Mouse (Mus musculus): Measurements from ENCODE around the gene Smim10l1.

Smim10l1 gene

DNA sequence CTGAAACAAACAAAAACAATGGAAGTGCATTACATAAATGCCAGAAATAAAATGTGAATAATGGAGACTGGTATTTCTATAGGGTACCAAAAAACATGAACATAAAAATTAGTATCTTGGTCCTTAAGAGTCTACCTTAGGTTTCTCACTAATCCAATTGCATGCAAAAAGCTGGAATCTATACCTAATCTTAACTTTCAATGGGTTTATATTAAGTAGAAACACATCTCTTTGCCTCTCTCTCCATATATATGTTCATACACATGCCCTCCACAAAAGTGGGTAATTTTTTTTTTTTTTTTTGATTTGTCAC is at the start of gene Smim10l1:
Gene Smim10l1, plus strand, starts transcription at position 301 of the 313 bp plus-strand sequence.
- DNase-seq (ENCODE audit: low spot score): no peak

DNA sequence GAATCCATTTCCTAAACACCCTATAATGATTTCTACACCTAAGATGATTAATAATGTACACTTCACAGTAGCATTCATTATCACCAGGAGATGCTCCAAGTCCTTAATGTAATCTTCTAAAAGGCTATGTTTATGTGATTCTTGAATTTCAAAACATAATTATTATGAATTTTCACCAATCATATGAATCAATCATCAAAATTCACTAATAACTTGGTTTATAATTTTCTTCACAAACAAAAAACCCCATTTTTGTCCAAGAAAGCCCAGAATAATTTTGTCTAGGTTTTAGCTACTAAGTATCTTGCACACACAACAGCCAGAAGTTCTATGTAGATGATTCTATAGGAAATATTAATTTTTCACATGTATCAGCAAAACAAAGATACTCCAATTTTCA is 49.0 kb upstream of the Smim10l1 start, which contains the start of gene Tas2r140:
Gene Tas2r140, minus strand, starts transcription at position 101 of the 400 bp plus-strand sequence.
- DNase-seq (ENCODE audit: low spot score): no peak

DNA sequence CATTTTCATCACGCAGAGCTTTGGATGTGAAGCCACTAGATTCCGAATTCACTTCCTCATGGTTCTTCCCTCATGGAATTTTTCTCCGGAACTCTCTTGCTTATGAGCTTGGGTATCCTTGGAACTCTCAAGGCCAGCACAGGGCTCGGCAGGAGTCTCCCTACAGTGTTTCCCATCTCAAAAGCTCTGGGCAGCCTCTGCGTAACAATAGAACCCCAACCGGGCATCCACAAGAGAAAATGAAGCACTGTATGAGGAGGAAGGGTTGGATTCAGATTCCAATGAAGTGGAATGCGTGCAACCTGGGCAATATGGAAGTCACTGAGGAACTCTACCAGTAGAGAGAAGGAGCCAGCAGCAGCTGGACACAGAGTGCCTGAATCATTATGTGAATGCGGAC is 12.5 kb upstream of the Smim10l1 start:
- DNase-seq (ENCODE audit: low spot score): no peak

DNA sequence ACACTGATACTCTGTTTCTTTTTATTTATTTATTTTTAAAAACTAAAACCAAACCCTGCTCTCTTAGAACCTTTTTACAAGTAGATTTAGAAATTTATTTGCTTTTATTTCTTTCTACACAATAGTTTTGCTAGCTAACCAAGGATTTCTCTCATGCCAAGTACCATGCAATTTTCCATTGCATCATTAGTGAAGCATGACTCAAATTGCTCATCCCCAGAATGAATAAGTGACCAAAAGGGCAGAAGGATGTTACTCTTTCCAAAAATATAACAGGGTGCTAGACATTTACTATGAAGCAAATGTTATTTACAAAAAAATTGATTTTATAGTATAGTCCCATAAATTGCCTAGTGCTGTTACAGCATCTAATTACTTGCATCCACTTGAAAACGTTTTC is 2.3 kb upstream of the Smim10l1 start:
- no peak for DNase-seq (ENCODE audit: low spot score)

DNA sequence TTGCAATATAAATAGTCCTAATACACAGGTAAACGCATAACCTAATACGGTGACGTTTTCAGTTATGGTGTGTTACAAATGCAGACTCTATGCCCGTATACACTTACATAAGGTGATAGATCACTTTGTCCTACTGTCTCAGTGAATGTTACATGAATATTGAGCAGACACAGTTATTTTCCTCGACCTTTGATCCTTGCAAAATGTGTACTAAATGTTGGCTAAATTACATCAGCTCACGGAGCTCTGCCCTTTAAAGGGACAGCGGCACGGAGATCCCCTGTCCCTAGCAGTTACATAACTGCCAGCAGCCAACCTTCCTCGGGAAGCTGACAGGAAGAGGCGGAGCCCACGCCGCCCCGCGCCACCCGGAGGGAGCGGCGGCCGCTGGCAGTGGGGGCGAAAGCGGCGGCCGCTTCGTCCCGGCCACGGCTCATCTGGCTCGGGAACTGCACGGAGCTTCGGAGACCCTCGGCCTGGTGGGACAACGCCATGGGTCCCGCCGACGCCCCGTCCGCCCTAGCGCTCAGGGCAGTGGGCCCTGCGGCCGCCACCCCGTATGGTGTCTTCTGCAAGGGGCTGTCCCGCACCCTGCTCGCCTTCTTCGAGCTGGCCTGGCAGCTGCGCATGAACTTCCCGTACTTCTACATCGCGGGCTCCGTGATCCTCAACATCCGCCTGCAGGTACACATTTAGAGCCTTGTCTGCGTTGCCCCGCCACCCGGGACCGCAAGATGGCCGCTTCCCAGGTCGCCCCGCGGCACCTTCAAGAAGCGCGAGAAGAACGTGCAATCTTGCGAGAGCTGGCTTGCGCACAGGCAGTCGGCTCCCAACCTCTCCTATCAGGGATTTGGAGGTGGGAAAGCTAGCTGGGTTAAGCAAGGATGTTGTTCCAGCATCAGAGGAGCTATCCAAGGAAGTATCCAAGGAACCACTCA is 482 bp downstream of the Smim10l1 start:
- peak; percentile 83 for DNase-seq (ENCODE audit: low spot score)

Data from ovary, postnatal 14 days (tissue).